Mouse (Mus musculus) olfactory bulb, adult 2 months (tissue): ENCODE measurements at regions not wholly inside any gene's neighbourhood (a gene's known extent, or its start where the extent isn't known, plus 50 kb on each side); places are given as distances from the start of the nearest gene placed in this dataset.

Experiments
- CTCF ChIP-seq: fragments of 200-500 bp; IDR thresholded peaks from 2 replicates; pipeline ENCODE4 v1.5.1; 2012; ENCODE audit warnings: low read depth, mild to moderate bottlenecking, low read length, moderate library complexity; ENCODE audit not compliant: insufficient read depth
- POLR2A ChIP-seq: fragments of 200-500 bp; IDR thresholded peaks from 2 replicates; pipeline ENCODE4 v1.6.1; 2012; ENCODE audit warnings: mild to moderate bottlenecking, low read depth, low read length, moderate library complexity; ENCODE audit not compliant: insufficient read depth

DNA sequence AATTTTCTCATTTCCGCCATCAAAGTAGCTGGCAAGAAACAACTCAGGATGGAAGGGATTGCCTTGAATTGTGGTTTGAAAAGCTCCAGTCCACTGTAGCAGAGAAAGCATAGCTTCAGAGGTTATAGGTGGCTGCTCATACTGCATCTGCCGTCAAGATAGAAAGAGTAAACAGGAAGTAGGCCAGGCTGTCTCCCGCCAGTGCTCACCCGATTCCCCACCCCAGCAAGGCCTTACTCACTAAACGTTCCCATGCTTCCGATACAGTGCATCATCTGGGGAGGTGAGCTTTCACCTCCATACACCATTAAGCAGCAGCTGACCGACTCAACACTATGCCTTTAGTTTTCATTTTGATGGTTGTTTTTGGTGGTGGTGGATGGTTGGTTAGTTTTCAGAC lies 119.3 kb upstream of the Btg1 start:
- TF ChIP-seq POLR2A, result no peak
- no peak for TF ChIP-seq CTCF
